Mouse (Mus musculus) ovary, postnatal 36 days (tissue): Measurements from ENCODE around the gene Lrrtm4.

Experiments
- DNase-seq: peaks from one replicate; pipeline ENCODE4 v3.0.0; 2022; ENCODE audit warnings: low spot score, mixed read lengths

Lrrtm4 gene

GRCm38 (mm10) chr6:80328391-80328790 is 309.7 kb downstream of the Lrrtm4 start:
- DNase-seq: no peak

- DNase-seq: no peak
Measured at GRCm38 (mm10) chr6:80331751-80332150, 313.1 kb downstream of the Lrrtm4 start.

DNA sequence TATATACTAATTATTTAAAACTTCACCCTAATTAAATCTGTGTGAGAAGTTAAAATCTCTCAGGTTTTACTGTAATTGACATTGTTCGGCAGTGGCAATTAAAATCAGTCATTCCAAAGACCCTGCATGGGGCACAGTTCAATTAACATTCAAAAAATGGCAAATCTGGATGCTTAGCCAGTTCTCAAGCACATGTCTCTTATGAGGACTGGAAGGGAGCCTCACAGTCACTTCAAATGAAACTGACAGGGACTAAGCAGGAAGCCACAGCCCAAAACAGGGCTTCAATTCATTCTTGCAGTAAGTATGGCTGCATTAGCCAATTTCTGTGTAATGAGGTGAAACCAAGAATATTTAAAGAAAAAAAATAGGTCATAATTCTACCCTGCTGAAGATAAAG is 333.6 kb downstream of the Lrrtm4 start:
- DNase-seq: no peak

DNA sequence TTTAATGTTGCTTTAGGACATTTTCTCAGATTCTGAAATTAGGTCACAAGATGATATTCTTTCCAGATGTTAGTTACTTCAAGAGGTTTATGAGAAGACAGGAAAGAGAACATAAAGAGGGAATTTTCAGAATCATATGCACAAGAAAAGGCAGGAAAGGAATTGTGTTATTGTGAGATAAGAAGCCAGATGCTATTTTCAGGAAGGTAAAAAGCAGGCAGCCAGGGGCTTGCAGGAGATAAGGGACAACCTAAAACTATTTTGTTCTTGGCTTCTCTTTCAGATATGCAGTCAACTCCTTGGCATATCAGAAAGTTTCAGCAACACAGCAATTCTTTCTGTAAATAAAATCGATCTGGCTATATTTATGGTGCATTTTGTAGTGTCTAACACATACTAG is 338.4 kb downstream of the Lrrtm4 start:
- no peak for DNase-seq

DNA sequence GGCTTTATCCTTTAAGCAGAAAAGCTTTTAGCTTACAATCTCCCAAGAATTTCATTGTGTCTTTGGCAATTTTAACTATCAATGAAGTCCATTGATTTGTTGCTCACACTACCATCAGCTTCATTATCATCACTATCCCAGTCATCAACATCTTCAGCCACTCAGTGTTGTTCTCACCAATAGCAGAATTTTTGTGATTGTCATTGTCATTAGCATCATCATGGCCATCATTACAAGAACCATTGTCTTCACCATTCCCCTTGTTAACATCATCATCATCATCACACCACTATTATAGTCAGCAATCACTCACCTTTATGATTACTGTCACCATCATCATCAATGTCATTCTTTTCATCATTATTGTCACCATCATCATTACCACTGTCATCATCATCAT is 344.9 kb downstream of the Lrrtm4 start:
- DNase-seq: no peak

- no peak for DNase-seq
Measured at GRCm38 (mm10) chr6:80366532-80366931, 347.9 kb downstream of the Lrrtm4 start.

GRCm38 (mm10) chr6:80389571-80389970 is 370.9 kb downstream of the Lrrtm4 start:
- DNase-seq: no peak

DNA sequence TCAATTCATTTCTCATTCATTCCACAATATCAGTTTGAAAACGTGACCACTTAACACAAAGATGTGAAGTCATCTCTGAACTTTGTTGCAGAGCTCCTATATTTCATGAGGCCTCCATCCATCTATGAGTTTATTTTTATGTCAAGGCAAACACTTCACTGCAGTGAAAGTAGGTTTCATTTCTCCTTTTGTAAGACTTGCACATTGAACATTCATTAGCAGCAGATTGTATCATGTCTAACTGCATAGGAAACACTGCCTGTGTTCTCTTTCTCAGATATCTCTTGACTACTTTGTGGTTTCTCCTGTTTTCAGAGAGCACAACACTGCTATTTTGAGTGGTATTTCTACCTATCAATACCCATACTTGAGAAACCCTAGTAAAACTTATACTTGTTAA is 388.1 kb downstream of the Lrrtm4 start:
- DNase-seq: no peak

GRCm38 (mm10) chr6:80440135-80440534 is 421.5 kb downstream of the Lrrtm4 start:
- DNase-seq: no peak

DNA sequence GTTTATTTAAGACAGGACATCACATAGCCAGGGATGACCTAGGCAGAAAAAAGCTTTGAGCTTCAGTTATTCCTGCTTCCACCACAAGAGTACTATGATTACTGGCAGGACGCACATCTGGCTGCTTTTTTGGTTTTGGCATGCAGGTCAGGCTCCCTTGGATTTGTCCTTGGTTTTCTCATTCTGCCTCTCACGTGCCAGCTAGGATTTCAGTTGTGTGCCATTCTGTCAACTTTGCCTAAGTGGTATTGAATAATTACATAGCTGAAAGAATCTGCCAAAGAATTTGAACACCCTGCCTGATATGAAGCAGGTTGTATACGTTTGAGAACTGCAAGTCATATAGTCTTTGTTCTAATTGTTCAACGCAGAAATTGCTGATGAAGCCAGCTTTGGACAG is 451.9 kb downstream of the Lrrtm4 start:
- DNase-seq: no peak

DNA sequence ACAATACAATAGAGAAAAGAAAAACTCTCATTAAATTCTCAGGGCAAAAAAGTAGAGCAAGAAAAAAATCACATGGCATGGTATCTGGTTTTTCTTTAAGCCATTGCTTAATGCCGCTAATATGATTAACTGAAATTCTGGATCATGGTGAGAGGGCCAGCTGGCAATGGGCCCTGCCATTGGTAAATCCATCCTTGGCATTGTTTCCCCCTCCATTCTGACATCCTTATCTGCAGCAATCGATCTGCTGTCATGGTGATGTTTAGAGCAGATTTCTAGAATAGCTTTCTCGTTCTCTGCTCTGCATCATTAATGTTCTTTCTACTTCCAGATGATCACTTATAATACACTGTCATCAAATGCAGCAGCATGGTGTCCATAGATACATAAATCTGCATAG is 457.5 kb downstream of the Lrrtm4 start:
- no peak for DNase-seq

- no peak for DNase-seq
Measured at GRCm38 (mm10) chr6:80545017-80545416, 526.3 kb downstream of the Lrrtm4 start.

- DNase-seq: no peak
Measured at GRCm38 (mm10) chr6:80549907-80550306, 531.2 kb downstream of the Lrrtm4 start.

DNA sequence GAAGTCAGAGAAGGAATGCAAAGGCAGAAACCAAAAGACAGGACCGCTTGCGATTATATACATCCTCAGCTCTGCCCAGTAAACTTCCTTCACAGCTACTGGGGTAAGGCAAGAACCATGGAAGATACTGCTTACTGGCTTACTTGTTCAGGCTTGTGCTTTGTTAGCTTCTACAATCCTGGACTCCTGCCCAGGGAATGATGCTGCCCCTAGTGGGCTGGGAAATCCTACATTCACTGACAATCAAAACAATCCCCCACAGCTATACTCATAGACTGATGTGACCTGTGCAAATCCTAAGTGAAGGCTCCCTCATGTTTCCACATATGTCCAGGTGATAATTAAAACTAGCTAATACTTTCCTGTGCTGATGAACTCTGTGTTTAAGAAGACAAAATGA is 534.7 kb downstream of the Lrrtm4 start:
- DNase-seq: no peak

DNA sequence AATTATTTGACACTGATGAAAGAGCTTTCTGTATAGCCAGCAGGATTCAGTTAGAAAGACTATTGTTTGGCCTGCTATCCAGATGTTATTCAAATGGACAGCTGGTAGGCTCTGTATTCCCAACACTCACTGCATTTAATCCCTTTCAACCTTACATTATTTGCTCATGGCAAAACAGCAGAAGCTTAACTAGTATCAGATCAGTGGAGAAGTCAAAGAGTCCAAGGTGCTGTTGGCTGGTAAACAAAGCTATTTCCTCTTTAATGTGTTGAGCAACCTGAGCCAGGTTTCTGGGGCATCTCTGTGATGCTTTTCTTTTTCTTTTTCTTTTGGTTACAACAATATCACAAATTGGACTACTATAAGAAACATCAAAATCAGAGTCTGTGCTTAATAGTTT is 536.3 kb downstream of the Lrrtm4 start:
- DNase-seq: no peak

DNA sequence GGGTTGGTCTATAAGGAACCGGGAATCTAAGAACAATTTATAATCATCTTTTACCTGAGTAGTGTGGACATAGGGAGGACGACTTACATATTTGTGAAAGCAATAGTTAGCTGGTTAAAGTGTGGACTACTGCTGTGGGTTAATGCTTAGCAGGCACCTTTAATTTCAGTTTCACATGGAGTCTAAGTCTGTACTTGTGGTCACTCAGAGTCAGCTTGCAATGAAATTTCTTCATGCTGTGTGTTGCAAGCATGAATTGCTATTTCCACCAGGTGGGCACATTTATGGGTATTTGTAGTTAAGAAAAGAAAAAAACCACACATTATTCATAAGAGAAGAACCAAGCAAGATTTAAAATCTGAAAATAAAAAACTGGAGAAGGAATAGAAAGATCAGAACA is 558.5 kb downstream of the Lrrtm4 start:
- DNase-seq: no peak

DNA sequence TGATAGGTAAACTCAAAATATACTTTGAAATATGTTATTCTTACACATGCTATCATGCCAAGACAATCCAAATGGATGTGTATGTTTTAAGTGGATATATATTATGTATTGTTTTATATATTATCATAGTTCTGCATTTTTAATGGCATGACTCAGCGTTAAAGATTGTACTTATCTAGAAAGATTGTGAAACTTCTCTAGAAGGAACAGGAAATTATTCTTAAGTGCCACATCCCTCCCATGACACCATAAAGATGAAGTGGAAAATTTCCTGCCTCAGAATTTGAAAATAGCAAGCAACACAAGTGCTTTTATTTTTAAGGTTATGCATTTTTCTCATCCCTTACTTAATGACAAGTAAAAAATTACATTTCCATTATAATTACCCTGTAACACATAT is 563.5 kb downstream of the Lrrtm4 start:
- no peak for DNase-seq

GRCm38 (mm10) chr6:80589776-80590175 is 571.1 kb downstream of the Lrrtm4 start:
- no peak for DNase-seq

GRCm38 (mm10) chr6:80619508-80619907 is 600.8 kb downstream of the Lrrtm4 start:
- DNase-seq: no peak

DNA sequence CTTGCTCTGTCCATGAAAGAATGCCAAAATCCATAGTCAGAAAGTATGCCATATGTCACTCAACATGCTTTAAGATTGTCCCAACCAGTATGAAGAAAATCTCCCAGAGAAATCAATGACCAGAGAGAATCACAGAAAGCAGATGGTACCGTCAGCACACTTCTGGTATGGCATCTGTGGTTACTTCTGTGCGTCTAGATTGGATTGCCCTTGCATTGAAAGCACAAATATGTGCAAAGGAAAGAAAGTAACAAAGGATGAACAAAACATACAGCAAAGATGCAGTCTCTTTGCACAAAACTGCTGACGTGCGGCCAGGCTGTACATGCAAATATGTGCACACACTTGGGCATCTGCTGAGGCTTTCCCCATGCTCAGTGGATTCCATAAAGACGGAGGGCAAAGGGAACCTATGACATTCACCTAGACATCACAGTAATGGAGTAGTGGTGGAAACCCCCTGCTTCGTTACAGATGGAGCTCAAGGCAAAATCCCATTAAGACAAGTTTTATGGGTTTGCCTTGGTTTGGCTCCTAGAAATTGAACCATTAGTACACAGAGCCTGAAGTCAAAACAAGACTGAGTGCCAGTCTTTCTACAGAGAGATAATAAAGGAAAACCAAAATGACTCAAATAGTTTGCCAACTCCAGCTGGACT is 604.1 kb downstream of the Lrrtm4 start:
- DNase-seq: no peak

GRCm38 (mm10) chr6:80625509-80625908 is 606.8 kb downstream of the Lrrtm4 start:
- no peak for DNase-seq

GRCm38 (mm10) chr6:80662729-80663128 is 644.1 kb downstream of the Lrrtm4 start:
- DNase-seq: no peak

DNA sequence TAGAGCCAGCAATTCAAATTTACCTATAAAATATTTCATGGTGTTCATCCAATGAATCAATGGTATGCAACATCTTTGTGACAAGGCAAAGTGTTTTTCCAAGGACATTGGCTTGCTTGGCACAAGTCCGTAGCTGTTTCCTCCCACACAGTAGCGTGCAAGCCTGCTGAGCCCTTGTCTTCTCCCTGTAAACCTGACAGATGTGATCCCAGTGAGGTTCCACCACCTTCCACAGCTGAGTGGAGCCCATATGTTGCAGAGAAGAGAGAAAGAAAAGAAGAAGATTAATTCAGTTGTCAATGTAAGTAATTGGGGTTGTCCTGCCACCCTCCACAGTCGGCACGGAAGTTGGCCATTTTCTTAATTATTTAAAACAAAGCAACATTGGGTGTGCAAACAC is 645.4 kb downstream of the Lrrtm4 start:
- DNase-seq: no peak

DNA sequence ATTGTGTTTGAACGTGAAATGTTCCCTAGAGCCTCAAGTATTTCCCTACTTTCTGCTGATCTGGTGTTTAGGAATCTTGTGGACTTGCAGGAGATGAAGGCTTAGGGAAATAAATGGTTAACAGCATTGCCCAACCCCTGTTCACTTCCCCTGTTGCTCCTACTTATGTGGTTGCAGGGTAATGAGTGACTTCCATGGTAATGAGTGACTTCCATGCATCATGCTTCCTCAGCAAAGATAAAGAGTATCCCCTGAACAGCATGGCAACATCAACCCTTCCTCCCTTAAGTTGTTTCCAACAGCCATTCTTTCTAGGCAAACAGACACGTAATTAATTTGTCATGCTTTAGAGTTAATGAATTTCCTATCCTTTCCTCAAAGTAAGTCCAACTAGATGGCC is 685.5 kb downstream of the Lrrtm4 start:
- DNase-seq: no peak

DNA sequence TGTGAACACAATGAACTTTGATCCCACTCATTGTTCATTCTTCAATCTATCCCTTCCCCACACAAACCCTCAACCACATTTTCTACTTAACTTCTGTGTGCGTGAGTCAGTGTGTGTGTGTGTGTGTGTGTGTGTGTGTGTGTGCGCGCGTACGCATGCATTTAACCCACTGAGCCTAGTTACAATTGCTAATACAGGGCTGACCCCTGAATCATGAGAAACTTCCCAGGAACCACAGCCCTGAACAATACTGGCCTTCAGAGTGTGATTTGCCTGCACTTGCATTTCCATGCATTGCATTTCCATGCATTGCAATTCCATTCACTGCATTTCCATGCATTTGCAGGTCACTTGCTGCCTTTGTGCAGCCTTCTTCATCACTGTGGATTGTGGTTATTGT is 701.8 kb downstream of the Lrrtm4 start:
- no peak for DNase-seq
